ENCODE assay signal across 27 mouse cellular contexts in genomic region chr15:99539891-99540290, GRCm38 (mm10). TPM values are rescaled to one million over a fixed set of nuclear protein-coding genes. Genes with fewer than 3 reads are reported as not detected.
DNase-seq lines count a peak whose midpoint lies in the region; ATAC-seq and TF ChIP-seq lines count a peak whose summit lies in the region.
"Had no signal": no experiment of that assay in that cellular context is flagged by ENCODE, and none has a peak within 500 bp of the region (broad histone marks: within the 10 kb centered on the region; RNA-seq: fewer than 3 reads in every experiment).

No protein-coding gene starts in this region.

- no peaks in the 10 kb centered on the region for H3K36me3 ChIP-seq in lung, postnatal 0 days (ENCODE audit: insufficient read depth, low read length)
- H3K36me3 ChIP-seq in stomach, embryonic 16.5 days (ENCODE audit: control insufficient read depth, insufficient read depth, low read length) = no peaks in the 10 kb centered on the region
- no peaks in the 10 kb centered on the region for H3K36me3 ChIP-seq in stomach, postnatal 0 days (ENCODE audit: control insufficient read depth, insufficient read depth, low read length)
- H3K36me3 ChIP-seq: embryonic facial prominence, embryonic 13.5 days; embryonic facial prominence, embryonic 15.5 days; forebrain, embryonic 10.5 days; forebrain, embryonic 12.5 days; G1E had no signal

- DNase-seq in kidney, adult 9 months = peak; percentile 22
- no peak for DNase-seq in kidney, postnatal 25 days
- DNase-seq in lung, postnatal 0 days (ENCODE audit: low spot score) = peak; percentile 41
- no peak for DNase-seq in lung, postnatal 25 days (ENCODE audit: low spot score)
- no peak for DNase-seq in stomach, postnatal 0 days (ENCODE audit: low spot score)
- DNase-seq in NIH3T3 (ENCODE audit: low read depth) = peak; percentile 86
- DNase-seq in retina, embryonic 14.5 days (ENCODE audit: low spot score) = no peak
- DNase-seq: adrenal gland, adult 2 months; adrenal gland, postnatal 10 days; adrenal gland, postnatal 25 days; cerebellum, adult 11 months; cerebellum, adult 18-20 months; cerebellum, adult 8-10 months; cerebellum, adult 9-11 months; cerebellum, postnatal 14 days; cerebellum, postnatal 36 days; embryo, embryonic 11 days had no signal

- H3K9ac ChIP-seq in lung, postnatal 0 days (replicated peaks; ENCODE audit: low read depth) = no peak overlapping the region
- no peak overlapping the region for H3K9ac ChIP-seq in stomach, embryonic 16.5 days (ENCODE audit: low read length)
- no peak overlapping the region for H3K9ac ChIP-seq in stomach, postnatal 0 days (ENCODE audit: low read length)
- H3K9ac ChIP-seq: embryonic facial prominence, embryonic 13.5 days; embryonic facial prominence, embryonic 15.5 days; forebrain, embryonic 12.5 days had no signal

- peak; percentile 59 for TF ChIP-seq EP300 in lung, postnatal 0 days (IDR thresholded peaks at IDR 0.05)
- no peak for TF ChIP-seq EP300 in stomach, postnatal 0 days (optimal IDR thresholded peaks at IDR 0.05)

- 45% methylated on average over 8 of the region's 8 CpGs for WGBS in lung, postnatal 0 days
- 57% methylated on average over 8 of the region's 8 CpGs for WGBS in stomach, embryonic 16.5 days
- 64% methylated on average over 8 of the region's 8 CpGs for WGBS in stomach, postnatal 0 days

- no peak overlapping the region for H3K4me2 ChIP-seq in lung, postnatal 0 days (replicated peaks; ENCODE audit: low read depth, low read length)
- no peak overlapping the region for H3K4me2 ChIP-seq in stomach, embryonic 16.5 days (ENCODE audit: low read depth, low read length)
- no peak overlapping the region for H3K4me2 ChIP-seq in stomach, postnatal 0 days (replicated peaks; ENCODE audit: low read depth)
- H3K4me2 ChIP-seq: embryonic facial prominence, embryonic 13.5 days; embryonic facial prominence, embryonic 15.5 days; forebrain, embryonic 12.5 days had no signal

- H3K4me3 ChIP-seq in lung, postnatal 0 days (ENCODE audit: low read depth, low read length) = no peak overlapping the region
- H3K4me3 ChIP-seq in stomach, embryonic 16.5 days (replicated peaks; ENCODE audit: low read length) = no peak overlapping the region
- no peak overlapping the region for H3K4me3 ChIP-seq in stomach, postnatal 0 days (ENCODE audit: low read depth, low read length)
- H3K4me3 ChIP-seq: embryonic facial prominence, embryonic 13.5 days; embryonic facial prominence, embryonic 15.5 days; erythroblast, embryonic 14.5 days; forebrain, embryonic 10.5 days; forebrain, embryonic 12.5 days had no signal

- ATAC-seq in lung, postnatal 0 days = peak; percentile 75
- ATAC-seq in stomach, embryonic 16.5 days (ENCODE audit: insufficient read depth, low FRiP score) = 0 out of 2 replicates have a peak, but pooled peaks have one; percentile 9
- no peak for ATAC-seq in stomach, postnatal 0 days (ENCODE audit: low FRiP score, low TSS enrichment)
- ATAC-seq: forebrain, embryonic 14.5 days; forebrain, embryonic 16.5 days had no signal

- H3K27ac ChIP-seq in lung, postnatal 0 days (ENCODE audit: low read length) = no peak overlapping the region
- H3K27ac ChIP-seq in stomach, embryonic 16.5 days (ENCODE audit: low read length) = no peak overlapping the region
- H3K27ac ChIP-seq in stomach, postnatal 0 days (replicated peaks) = no peak overlapping the region
- H3K27ac ChIP-seq: embryonic facial prominence, embryonic 13.5 days; embryonic facial prominence, embryonic 15.5 days; forebrain, embryonic 10.5 days; forebrain, embryonic 12.5 days had no signal

- H3K27me3 ChIP-seq in lung, postnatal 0 days (replicated peaks; ENCODE audit: insufficient read depth, low read length) = no peaks in the 10 kb centered on the region
- H3K27me3 ChIP-seq in stomach, embryonic 16.5 days (ENCODE audit: control insufficient read depth, insufficient read depth, low read length) = no peaks in the 10 kb centered on the region
- H3K27me3 ChIP-seq in stomach, postnatal 0 days (ENCODE audit: control insufficient read depth, insufficient read depth, low read length) = no peaks in the 10 kb centered on the region

- no peaks in the 10 kb centered on the region for H3K9me3 ChIP-seq in lung, postnatal 0 days (ENCODE audit: low read length)
- no peaks in the 10 kb centered on the region for H3K9me3 ChIP-seq in stomach, embryonic 16.5 days (replicated peaks; ENCODE audit: control insufficient read depth, low read length)
- H3K9me3 ChIP-seq in stomach, postnatal 0 days (ENCODE audit: control insufficient read depth, low read length) = no peaks in the 10 kb centered on the region
- H3K9me3 ChIP-seq: embryonic facial prominence, embryonic 13.5 days; embryonic facial prominence, embryonic 15.5 days; forebrain, embryonic 10.5 days; forebrain, embryonic 12.5 days; G1E had no signal

- H3K4me1 ChIP-seq in lung, postnatal 0 days (ENCODE audit: insufficient read depth, low read depth, low read length) = no peaks in the 10 kb centered on the region; the same call in 1 of the 2 replicates
- no peaks in the 10 kb centered on the region for H3K4me1 ChIP-seq in stomach, embryonic 16.5 days (ENCODE audit: control insufficient read depth, insufficient read depth, low read length)
- H3K4me1 ChIP-seq in stomach, postnatal 0 days (replicated peaks; ENCODE audit: control insufficient read depth, insufficient read depth) = no peaks in the 10 kb centered on the region
- H3K4me1 ChIP-seq: embryonic facial prominence, embryonic 13.5 days; embryonic facial prominence, embryonic 15.5 days had no signal

- TF ChIP-seq CTCF in lung, postnatal 0 days (IDR thresholded peaks at IDR 0.05) = no peak
- no peak for TF ChIP-seq CTCF in stomach, postnatal 0 days (IDR thresholded peaks at IDR 0.05; ENCODE audit: low read depth)

RNA-seq across cellular contexts. Expression of gene Faim2, which starts 11.9 kb away (rescaled TPM):
- 0.81 and 0.95 TPM in 2 replicates for polyA plus RNA-seq in lung, postnatal 0 days (2015; fragmentation: Nextera tagmentation; extraction: Ambion mirVana)
- 0.57 and 0.74 TPM in 2 replicates for polyA plus RNA-seq in stomach, embryonic 16.5 days (2015; fragmentation: Nextera tagmentation; extraction: Ambion mirVana)
- 0.62 and 0.81 TPM in 2 replicates for polyA plus RNA-seq in stomach, postnatal 0 days (2015; fragmentation: Nextera tagmentation; extraction: Ambion mirVana)
- polyA plus RNA-seq: erythroblast, embryonic 14.5 days; G1E had no signal

RNA-seq across cellular contexts. Expression of gene Aqp2, which starts 39.0 kb away (rescaled TPM):
- polyA plus RNA-seq in lung, postnatal 0 days (2015; fragmentation: Nextera tagmentation; extraction: Ambion mirVana) = not detected in 2 replicates
- polyA plus RNA-seq in stomach, embryonic 16.5 days (2015; fragmentation: Nextera tagmentation; extraction: Ambion mirVana) = not detected in 2 replicates
- not detected in 2 replicates for polyA plus RNA-seq in stomach, postnatal 0 days (2015; fragmentation: Nextera tagmentation; extraction: Ambion mirVana)
- polyA plus RNA-seq: embryonic facial prominence, embryonic 11.5 days; embryonic facial prominence, embryonic 13.5 days; embryonic facial prominence, embryonic 15.5 days; erythroblast, embryonic 14.5 days; forebrain, embryonic 10.5 days; forebrain, embryonic 12.5 days; forebrain, embryonic 14.5 days; forebrain, embryonic 16.5 days; G1E had no signal

RNA-seq across cellular contexts. Expression of gene Aqp5, which starts 50.7 kb away (rescaled TPM):
- polyA plus RNA-seq in lung, postnatal 0 days (2015; fragmentation: Nextera tagmentation; extraction: Ambion mirVana) = 551 and 593 TPM in 2 replicates
- polyA plus RNA-seq in stomach, embryonic 16.5 days (2015; fragmentation: Nextera tagmentation; extraction: Ambion mirVana) = 0.19 TPM in 1 of 2 replicates, not detected in the other
- 0.72 and 1.9 TPM in 2 replicates for polyA plus RNA-seq in stomach, postnatal 0 days (2015; fragmentation: Nextera tagmentation; extraction: Ambion mirVana)
- polyA plus RNA-seq: embryonic facial prominence, embryonic 11.5 days; erythroblast, embryonic 14.5 days; forebrain, embryonic 10.5 days; G1E had no signal

Comparison
In these comparisons a context has a peak if more than half of its experiments do, and no peak if none do; other contexts are left out.
1. DNase-seq: peak in kidney, adult 9 months (single experiment), lung, postnatal 0 days (single experiment) and NIH3T3 (single experiment); none in kidney, postnatal 25 days (0 of 2), lung, postnatal 25 days (single experiment), stomach, postnatal 0 days (single experiment) and retina, embryonic 14.5 days (single experiment).
2. RNA of gene Aqp5, which starts 50.7 kb away (polyA plus RNA-seq): 551 to 593 TPM in lung, postnatal 0 days; 0.72 to 1.9 TPM in stomach, postnatal 0 days and 0.19 TPM in stomach, embryonic 16.5 days; every median in the first group is over 100 times any median in the second.